Mouse (Mus musculus) frontal cortex, postnatal 10 days (tissue): ENCODE measurements around the gene Lck.

Experiments used
- DNase-seq, 2 experiments: peaks; one replicate each; pipeline ENCODE4 v3.0.0; 2022; ENCODE audit warnings: low spot score in 2 of 2, mixed read lengths in 1 of 2

Gene Lck

GRCm38 (mm10) chr4:129573430-129573829 is at the start of gene Lck:
TSS of gene Lck (minus strand) at chr4:129573641.
- DNase-seq = no peak

GRCm38 (mm10) chr4:129622803-129623535 is 49.5 kb upstream of the Lck start:
- DNase-seq = no peak

GRCm38 (mm10) chr4:129622120-129622802 is 48.8 kb upstream of the Lck start:
- no peak for DNase-seq

- DNase-seq = no peak
Observed at GRCm38 (mm10) chr4:129621283-129621841, 47.9 kb upstream of the Lck start.

GRCm38 (mm10) chr4:129620419-129621282 is 47.2 kb upstream of the Lck start:
- no peak for DNase-seq

GRCm38 (mm10) chr4:129618786-129619691 is 45.6 kb upstream of the Lck start, which contains the start of gene Iqcc:
TSS of gene Iqcc (minus strand) at chr4:129619099.
- peak; percentile 92 to 95 for DNase-seq

- DNase-seq = no peak
Observed at GRCm38 (mm10) chr4:129618031-129618430, 44.6 kb upstream of the Lck start.

- DNase-seq = no peak
Observed at GRCm38 (mm10) chr4:129617121-129617641, 43.7 kb upstream of the Lck start.

GRCm38 (mm10) chr4:129616631-129617030 is 43.2 kb upstream of the Lck start:
- no peak for DNase-seq

GRCm38 (mm10) chr4:129615801-129616290 is 42.4 kb upstream of the Lck start:
- DNase-seq = no peak

- DNase-seq = no peak
Observed at GRCm38 (mm10) chr4:129614093-129614492, 40.7 kb upstream of the Lck start, which contains the start of gene Dcdc2b. TSS of gene Dcdc2b (minus strand) at chr4:129614257.

- DNase-seq = no peak
Observed at GRCm38 (mm10) chr4:129610472-129610871, 37.0 kb upstream of the Lck start.

- DNase-seq = no peak
Observed at GRCm38 (mm10) chr4:129610026-129610425, 36.6 kb upstream of the Lck start.

GRCm38 (mm10) chr4:129609139-129609631 is 35.7 kb upstream of the Lck start:
- no peak for DNase-seq

- peak in 1 of 2 experiments; percentile 77 for DNase-seq
Observed at GRCm38 (mm10) chr4:129608426-129609025, 35.1 kb upstream of the Lck start.

- DNase-seq = peak; percentile 75 to 83
Observed at GRCm38 (mm10) chr4:129600233-129601158, 27.1 kb upstream of the Lck start, which contains the start of the genes Eif3i and Tmem234. TSS of gene Eif3i (minus strand) at chr4:129600648. TSS of gene Tmem234 (plus strand) at chr4:129600668.

- no peak for DNase-seq
Observed at GRCm38 (mm10) chr4:129588865-129589264, 15.4 kb upstream of the Lck start.

GRCm38 (mm10) chr4:129586943-129587342 is 13.5 kb upstream of the Lck start:
- DNase-seq = no peak
